Mouse (Mus musculus): ENCODE results near the gene Cask.

- TF ChIP-seq CTCF (IDR thresholded peaks at IDR 0.05) (no peak), POLR2A (IDR thresholded peaks at IDR 0.05; ENCODE audit: insufficient read depth, low read depth, low read length) (no peak), EP300 (IDR thresholded peaks at IDR 0.05; ENCODE audit: insufficient read depth, low read depth, low read length) (no peak)
These were observed 384.0 kb downstream of the Cask start for GRCm38 (mm10) chrX:13467121-13467571.

All from heart, adult 2 months (tissue).